Mouse (Mus musculus) stomach, embryonic 15.5 days (tissue): ENCODE measurements around the gene Rtbdn. TPM values are rescaled to one million over a fixed set of nuclear protein-coding genes. Genes with fewer than 3 reads are reported as not detected.

ENCODE experiments used
- ATAC-seq: fragments of 200-750 bp; cut with Nextera tagmentation; 2 replicates; pipeline ENCODE4 v1.8.0; 2017; ENCODE audit warnings: low read depth, moderate number of reproducible peaks, moderate TSS enrichment; ENCODE audit not compliant: insufficient read depth, low FRiP score
- H3K27ac ChIP-seq: fragments of 300-500 bp; sonication (generic); 2 replicates; pipeline ENCODE4 v1.5.1; 2015; ENCODE audit warnings: mild to moderate bottlenecking, inconsistent platforms
- H3K27me3 ChIP-seq: fragments of 300-500 bp; sonication (generic); replicated peaks from 2 replicates; pipeline ENCODE4 v1.6.1; 2015; ENCODE audit warnings: inconsistent platforms
- H3K36me3 ChIP-seq: fragments of 300-500 bp; sonication (generic); 2 replicates; pipeline ENCODE4 v1.6.1; 2015; ENCODE audit warnings: inconsistent platforms
- H3K4me1 ChIP-seq: fragments of 300-500 bp; sonication (generic); 2 replicates; pipeline ENCODE4 v1.6.1; 2015; ENCODE audit warnings: inconsistent platforms
- H3K4me2 ChIP-seq: fragments of 300-500 bp; sonication (generic); 2 replicates; pipeline ENCODE4 v1.6.1; 2015; ENCODE audit warnings: mild to moderate bottlenecking, inconsistent platforms
- H3K4me3 ChIP-seq: fragments of 300-500 bp; sonication (generic); replicated peaks from 2 replicates; pipeline ENCODE4 v1.5.1; 2015; ENCODE audit warnings: inconsistent platforms
- H3K9ac ChIP-seq: fragments of 300-500 bp; sonication (generic); 2 replicates; pipeline ENCODE4 v1.6.1; 2015; ENCODE audit warnings: inconsistent platforms
- H3K9me3 ChIP-seq: fragments of 300-500 bp; sonication (generic); 2 replicates; pipeline ENCODE4 v1.6.1; 2016; ENCODE audit warnings: inconsistent platforms
- WGBS: fragments of 180-500 bp; shearing (Covaris S2); methylation state at CpG from one replicate; pipeline ENCODE4 v1.1.7; 2015; 5-methylcytosine and 5-hydroxymethylcytosine counted together
- polyA plus RNA-seq: library from polyadenylated mRNA; unstranded; fragments of >200 nt; fragmentation: Nextera tagmentation; extraction: Ambion mirVana; gene quantifications from 2 replicates; pipeline ENCODE4 v1.2.1, GENCODE M21; 2015

Rtbdn gene
- polyA plus RNA-seq, 1 experiment from 2014 or later = 0.64 TPM

- Histone ChIP-seq H3K9ac (peak overlapping the region; percentile 49; the same call in 1 of the 2 replicates), H3K4me1 (peaks cover 46% of the 10 kb centered on the region)
- WGBS = under 1% methylated on average over 53 of the region's 53 CpGs
Observed at GRCm38 (mm10) chr8:84985684-84986378, 39.0 kb downstream of the Rtbdn start.

GRCm38 (mm10) chr8:84986379-84986945, 39.7 kb downstream of the Rtbdn start:
- H3K27me3 ChIP-seq = no peaks in the 10 kb centered on the region
- no peak for ATAC-seq
- peak overlapping the region; percentile 52 for H3K4me3 ChIP-seq
- no peaks in the 10 kb centered on the region for H3K9me3 ChIP-seq
- H3K9ac ChIP-seq = no peak overlapping the region
- peak overlapping the region; percentile 99 for H3K4me2 ChIP-seq
- peaks cover 43% of the 10 kb centered on the region for H3K4me1 ChIP-seq
- WGBS = 28% methylated on average over 8 of the region's 8 CpGs
- peak overlapping the region; percentile 95 for H3K27ac ChIP-seq
- no peaks in the 10 kb centered on the region for H3K36me3 ChIP-seq

More at GRCm38 (mm10) chr8:84985684-84986378, 39.0 kb downstream of the Rtbdn start:
- no peaks in the 10 kb centered on the region for H3K27me3 ChIP-seq
- H3K36me3 ChIP-seq = no peaks in the 10 kb centered on the region
- H3K4me2 ChIP-seq = peak overlapping the region; percentile 99
- ATAC-seq = peak; percentile 19
- peak overlapping the region; percentile 95 for H3K27ac ChIP-seq
- peak overlapping the region; percentile 52 for H3K4me3 ChIP-seq
- no peaks in the 10 kb centered on the region for H3K9me3 ChIP-seq

GRCm38 (mm10) chr8:84987388-84987787, 40.6 kb downstream of the Rtbdn start:
- 67% methylated on average over 5 of the region's 5 CpGs for WGBS
- H3K9me3 ChIP-seq = no peaks in the 10 kb centered on the region
- H3K27ac ChIP-seq = no peak overlapping the region
- H3K4me2 ChIP-seq = no peak overlapping the region
- no peaks in the 10 kb centered on the region for H3K27me3 ChIP-seq
- H3K36me3 ChIP-seq = no peaks in the 10 kb centered on the region
- no peak overlapping the region for H3K4me3 ChIP-seq
- no peak for ATAC-seq
- H3K4me1 ChIP-seq = peaks cover 34% of the 10 kb centered on the region
- no peak overlapping the region for H3K9ac ChIP-seq

- Histone ChIP-seq H3K27ac (no peak overlapping the region), H3K9ac (no peak overlapping the region)
- WGBS = 70% methylated on average over 2 of the region's 2 CpGs
Observed at GRCm38 (mm10) chr8:84987903-84988302, 41.1 kb downstream of the Rtbdn start.

GRCm38 (mm10) chr8:84989311-84989731, 42.5 kb downstream of the Rtbdn start:
- Histone ChIP-seq H3K9ac (no peak overlapping the region), H3K4me1 (peaks cover 27% of the 10 kb centered on the region), H3K4me2 (peak overlapping the region; percentile 74), H3K36me3 (no peaks in the 10 kb centered on the region), H3K27ac (peak overlapping the region; percentile 92), H3K4me3 (peak overlapping the region; percentile 55; the same call in 1 of the 2 replicates), H3K9me3 (no peaks in the 10 kb centered on the region), H3K27me3 (no peaks in the 10 kb centered on the region)
- no peak for ATAC-seq
- WGBS = 13% methylated on average over 15 of the region's 15 CpGs

More at GRCm38 (mm10) chr8:84987903-84988302, 41.1 kb downstream of the Rtbdn start:
- Histone ChIP-seq H3K27me3 (no peaks in the 10 kb centered on the region), H3K4me2 (no peak overlapping the region), H3K9me3 (no peaks in the 10 kb centered on the region), H3K36me3 (no peaks in the 10 kb centered on the region), H3K4me1 (peaks cover 30% of the 10 kb centered on the region), H3K4me3 (no peak overlapping the region)
- ATAC-seq = no peak

GRCm38 (mm10) chr8:84989810-84990209, 43.0 kb downstream of the Rtbdn start:
- no peaks in the 10 kb centered on the region for H3K27me3 ChIP-seq
- peaks cover 22% of the 10 kb centered on the region for H3K4me1 ChIP-seq
- ATAC-seq = peak; percentile 51
- no peaks in the 10 kb centered on the region for H3K36me3 ChIP-seq
- H3K27ac ChIP-seq = peak overlapping the region; percentile 92
- no peaks in the 10 kb centered on the region for H3K9me3 ChIP-seq
- H3K4me3 ChIP-seq = peak overlapping the region; percentile 55
- H3K4me2 ChIP-seq = peak overlapping the region; percentile 74
- H3K9ac ChIP-seq = peak overlapping the region; percentile 57; the same call in 1 of the 2 replicates
- under 1% methylated on average over 15 of the region's 15 CpGs for WGBS

- Histone ChIP-seq H3K36me3 (no peaks in the 10 kb centered on the region), H3K9ac (peak within 1 kb of the TSS; percentile 57; the same call in 1 of the 2 replicates), H3K27me3 (no peaks in the 10 kb centered on the region), H3K4me3 (peak within 1 kb of the TSS; percentile 55), H3K4me1 (peaks cover 17% of the 10 kb centered on the region), H3K4me2 (peak within 1 kb of the TSS; percentile 74), H3K9me3 (no peaks in the 10 kb centered on the region), H3K27ac (peak within 1 kb of the TSS; percentile 92)
- 2% methylated on average over 28 of the region's 28 CpGs for WGBS
- peak; percentile 89 for ATAC-seq
Observed at GRCm38 (mm10) chr8:84990349-84990748, 43.6 kb downstream of the Rtbdn start, which contains the start of gene Hook2. Hook2 (plus strand) TSS chr8:84990603.

- H3K9me3 ChIP-seq = no peaks in the 10 kb centered on the region
- H3K4me2 ChIP-seq = peak overlapping the region; percentile 74
- H3K27ac ChIP-seq = peak overlapping the region; percentile 92
- no peaks in the 10 kb centered on the region for H3K36me3 ChIP-seq
- peaks cover 13% of the 10 kb centered on the region for H3K4me1 ChIP-seq
- no peaks in the 10 kb centered on the region for H3K27me3 ChIP-seq
- peak overlapping the region; percentile 53; the same call in 1 of the 2 replicates for H3K9ac ChIP-seq
- WGBS = under 1% methylated on average over 15 of the region's 15 CpGs
- ATAC-seq = peak; percentile 74
- peak overlapping the region; percentile 55 for H3K4me3 ChIP-seq
Observed at GRCm38 (mm10) chr8:84990836-84991235, 44.0 kb downstream of the Rtbdn start.

- H3K4me1 ChIP-seq = peaks cover 9% of the 10 kb centered on the region
- H3K4me3 ChIP-seq = no peak overlapping the region
- H3K4me2 ChIP-seq = no peak overlapping the region
- H3K9me3 ChIP-seq = no peaks in the 10 kb centered on the region
- no peak overlapping the region for H3K9ac ChIP-seq
- 90% methylated on average over 9 of the region's 9 CpGs for WGBS
- no peak for ATAC-seq
- 0 out of 2 replicates have a peak, but pooled peaks cover 2% of the 10 kb centered on the region for H3K36me3 ChIP-seq
- H3K27ac ChIP-seq = no peak overlapping the region
- no peaks in the 10 kb centered on the region; the same call in 1 of the 2 replicates for H3K27me3 ChIP-seq
Observed at GRCm38 (mm10) chr8:84994375-84994774, 47.6 kb downstream of the Rtbdn start.

- H3K4me3 ChIP-seq = no peak overlapping the region
- no peak overlapping the region for H3K4me2 ChIP-seq
- no peaks in the 10 kb centered on the region; the same call in 1 of the 2 replicates for H3K27me3 ChIP-seq
- 46% methylated on average over 25 of the region's 25 CpGs for WGBS
- H3K27ac ChIP-seq = no peak overlapping the region
- no peak overlapping the region for H3K9ac ChIP-seq
- no peak for ATAC-seq
- H3K9me3 ChIP-seq = no peaks in the 10 kb centered on the region
- 0 out of 2 replicates have a peak, but pooled peaks cover 2% of the 10 kb centered on the region for H3K36me3 ChIP-seq
- H3K4me1 ChIP-seq = peaks cover 8% of the 10 kb centered on the region; the same call in 1 of the 2 replicates
Observed at GRCm38 (mm10) chr8:84995680-84996079, 48.9 kb downstream of the Rtbdn start.

GRCm38 (mm10) chr8:84996978-84997377, 50.2 kb downstream of the Rtbdn start:
- Histone ChIP-seq H3K4me2 (no peak overlapping the region), H3K4me1 (0 out of 2 replicates have a peak, but pooled peaks cover 4% of the 10 kb centered on the region), H3K27ac (no peak overlapping the region), H3K9me3 (no peaks in the 10 kb centered on the region), H3K9ac (no peak overlapping the region), H3K36me3 (0 out of 2 replicates have a peak, but pooled peaks cover 2% of the 10 kb centered on the region), H3K27me3 (no peaks in the 10 kb centered on the region; the same call in 1 of the 2 replicates), H3K4me3 (no peak overlapping the region)
- 81% methylated on average over 5 of the region's 5 CpGs for WGBS
- ATAC-seq = no peak
